In the genomic region with DNA sequence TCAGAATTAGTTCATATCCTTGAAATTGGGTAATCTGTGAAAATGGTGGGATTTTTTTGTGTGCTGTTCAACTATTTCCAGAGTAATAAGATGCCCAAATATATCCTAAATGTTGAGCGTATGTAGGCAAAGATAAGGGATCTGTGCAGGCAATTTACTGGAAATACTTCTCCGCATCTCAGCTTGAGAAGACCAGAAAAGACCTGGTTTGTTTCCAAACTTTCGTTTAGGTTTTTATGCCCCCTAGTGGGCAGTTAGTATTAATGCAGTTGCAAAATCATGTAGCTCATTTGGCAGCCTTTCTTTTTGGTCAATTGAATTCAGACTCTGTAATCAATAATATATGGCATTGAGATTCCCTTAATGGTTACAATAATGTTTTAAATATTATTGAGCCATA, we compare ENCODE assay signal across 10 mouse cellular contexts.
DNase-seq lines count a peak whose midpoint lies in the region; ATAC-seq and TF ChIP-seq lines count a peak whose summit lies in the region.
"Had no signal": no experiment of that assay in that cellular context is flagged by ENCODE, and none has a peak within 500 bp of the region (broad histone marks: within the 10 kb centered on the region; RNA-seq: fewer than 3 reads in every experiment).

No protein-coding gene starts in this region.

- H3K36me3 ChIP-seq in forebrain, embryonic 13.5 days (ENCODE audit: poor library complexity, severe bottlenecking): no peaks in the 10 kb centered on the region
- no peaks in the 10 kb centered on the region for H3K36me3 ChIP-seq in forebrain, embryonic 11.5 days (ENCODE audit: control insufficient read depth, insufficient read depth, low read length)
- H3K36me3 ChIP-seq in limb, embryonic 14.5 days (ENCODE audit: control insufficient read depth, insufficient read depth, low read length): no peaks in the 10 kb centered on the region
- no peaks in the 10 kb centered on the region for H3K36me3 ChIP-seq in limb, embryonic 10.5 days
- H3K36me3 ChIP-seq: embryonic facial prominence, embryonic 12.5 days; liver, embryonic 15.5 days had no signal

- no peaks in the 10 kb centered on the region for H3K9me3 ChIP-seq in forebrain, embryonic 13.5 days (replicated peaks)
- no peaks in the 10 kb centered on the region for H3K9me3 ChIP-seq in forebrain, embryonic 11.5 days (ENCODE audit: control insufficient read depth, low read length)
- H3K9me3 ChIP-seq in limb, embryonic 14.5 days (ENCODE audit: control insufficient read depth, low read length): no peaks in the 10 kb centered on the region
- H3K9me3 ChIP-seq in limb, embryonic 10.5 days (replicated peaks): no peaks in the 10 kb centered on the region
- H3K9me3 ChIP-seq: embryonic facial prominence, embryonic 12.5 days; liver, embryonic 15.5 days had no signal

- H3K9ac ChIP-seq in forebrain, embryonic 13.5 days: no peak overlapping the region
- H3K9ac ChIP-seq in forebrain, embryonic 11.5 days (ENCODE audit: low read length): no peak overlapping the region
- H3K9ac ChIP-seq in limb, embryonic 14.5 days (ENCODE audit: low read depth, low read length, severe bottlenecking): no peak overlapping the region
- H3K9ac ChIP-seq: embryonic facial prominence, embryonic 12.5 days; liver, embryonic 15.5 days had no signal

- no peaks in the 10 kb centered on the region for H3K27me3 ChIP-seq in forebrain, embryonic 13.5 days
- H3K27me3 ChIP-seq in forebrain, embryonic 11.5 days (ENCODE audit: control insufficient read depth, insufficient read depth, low read length): no peaks in the 10 kb centered on the region
- no peaks in the 10 kb centered on the region for H3K27me3 ChIP-seq in limb, embryonic 14.5 days (ENCODE audit: control insufficient read depth, insufficient read depth, low read length)
- H3K27me3 ChIP-seq in limb, embryonic 10.5 days (ENCODE audit: low read depth, poor library complexity, severe bottlenecking): no peaks in the 10 kb centered on the region
- H3K27me3 ChIP-seq: embryonic facial prominence, embryonic 12.5 days; liver, embryonic 15.5 days had no signal

- H3K4me2 ChIP-seq in forebrain, embryonic 13.5 days: no peak overlapping the region
- H3K4me2 ChIP-seq in forebrain, embryonic 11.5 days (ENCODE audit: low read depth, low read length, severe bottlenecking): no peak overlapping the region
- H3K4me2 ChIP-seq in limb, embryonic 14.5 days (replicated peaks; ENCODE audit: low read depth, low read length, severe bottlenecking): no peak overlapping the region
- H3K4me2 ChIP-seq: embryonic facial prominence, embryonic 12.5 days; liver, embryonic 15.5 days had no signal

- H3K4me1 ChIP-seq in forebrain, embryonic 13.5 days: no peaks in the 10 kb centered on the region
- H3K4me1 ChIP-seq in forebrain, embryonic 11.5 days (replicated peaks; ENCODE audit: control insufficient read depth, insufficient read depth, low read length): no peaks in the 10 kb centered on the region
- H3K4me1 ChIP-seq in limb, embryonic 14.5 days (ENCODE audit: control insufficient read depth, insufficient read depth, low read length): peaks cover 5% of the 10 kb centered on the region
- no peaks in the 10 kb centered on the region for H3K4me1 ChIP-seq in limb, embryonic 10.5 days
- H3K4me1 ChIP-seq: embryonic facial prominence, embryonic 12.5 days; liver, embryonic 15.5 days had no signal

- WGBS in forebrain, embryonic 13.5 days: 26% methylated on average over 3 of the region's 3 CpGs
- WGBS in forebrain, embryonic 11.5 days: 32% methylated on average over 3 of the region's 3 CpGs
- 15% methylated on average over 3 of the region's 3 CpGs for WGBS in limb, embryonic 14.5 days
- 33% methylated on average over 3 of the region's 3 CpGs for WGBS in limb, embryonic 10.5 days

- no peak for DNase-seq in forebrain, embryonic 11.5 days (ENCODE audit: low spot score)
- peak; percentile 83 for DNase-seq in limb, embryonic 14.5 days (ENCODE audit: low spot score)
- DNase-seq in limb, embryonic 10.5 days (ENCODE audit: low spot score): no peak
- peak; percentile 58 for DNase-seq in NIH3T3 (ENCODE audit: low read depth)
- peak; percentile 52 for DNase-seq in forelimb bud, embryonic 11.5 days (ENCODE audit: low read depth, low spot score)
- no peak for DNase-seq in thymus, postnatal 10 days (ENCODE audit: low spot score in 2 of 2)
- no peak for DNase-seq in frontal cortex, postnatal 10 days (ENCODE audit: low spot score in 2 of 2)

- no peak overlapping the region for H3K4me3 ChIP-seq in forebrain, embryonic 13.5 days
- H3K4me3 ChIP-seq in forebrain, embryonic 11.5 days (ENCODE audit: low read depth, low read length): no peak overlapping the region
- H3K4me3 ChIP-seq in limb, embryonic 14.5 days (replicated peaks; ENCODE audit: low read length): no peak overlapping the region
- H3K4me3 ChIP-seq in limb, embryonic 10.5 days: no peak overlapping the region
- H3K4me3 ChIP-seq: embryonic facial prominence, embryonic 12.5 days; liver, embryonic 15.5 days had no signal

- no peak for TF ChIP-seq POLR2A in limb, embryonic 14.5 days (IDR thresholded peaks at IDR 0.05; ENCODE audit: borderline replicate concordance, extremely low read depth, insufficient read depth, insufficient read length)

- ATAC-seq in forebrain, embryonic 13.5 days: peak; percentile 61; the same call in 1 of the 2 replicates
- no peak; the same call in 1 of the 2 replicates for ATAC-seq in forebrain, embryonic 11.5 days (replicated peaks; ENCODE audit: low FRiP score)
- no peak for ATAC-seq in limb, embryonic 14.5 days (ENCODE audit: low FRiP score, low read depth)

- no peak overlapping the region for H3K27ac ChIP-seq in forebrain, embryonic 13.5 days
- H3K27ac ChIP-seq in forebrain, embryonic 11.5 days (ENCODE audit: low read depth, low read length): no peak overlapping the region
- H3K27ac ChIP-seq in limb, embryonic 14.5 days (replicated peaks; ENCODE audit: low read depth, low read length): no peak overlapping the region
- H3K27ac ChIP-seq in limb, embryonic 10.5 days: no peak overlapping the region
- H3K27ac ChIP-seq: embryonic facial prominence, embryonic 12.5 days; liver, embryonic 15.5 days had no signal

Comparison
In these comparisons a context has a peak if more than half of its experiments do, and no peak if none do; other contexts are left out.
1. DNase-seq: peak in limb, embryonic 14.5 days (single experiment), NIH3T3 (single experiment) and forelimb bud, embryonic 11.5 days (single experiment); none in forebrain, embryonic 11.5 days (single experiment), limb, embryonic 10.5 days (single experiment), thymus, postnatal 10 days (0 of 2) and frontal cortex, postnatal 10 days (0 of 2).